Mouse (Mus musculus) forebrain, embryonic 11.5 days (tissue): ENCODE measurements around the gene Acot12. TPM values are rescaled to one million over a fixed set of nuclear protein-coding genes. Genes with fewer than 3 reads are reported as not detected.

Experiments
- ATAC-seq: fragments of 200-750 bp; cut with Nextera tagmentation; replicated peaks from 2 replicates; pipeline ENCODE4 v1.8.0; 2017; ENCODE audit warnings: moderate TSS enrichment; ENCODE audit not compliant: low FRiP score
- DNase-seq: peaks from one replicate; pipeline ENCODE4 v3.0.0-alpha.2; 2017; ENCODE audit warnings: low spot score
- H3K27ac ChIP-seq: fragments of 300-500 bp; sonication (generic); 2 replicates; pipeline ENCODE4 v1.5.1; 2014; ENCODE audit warnings: low read depth, low read length
- H3K27me3 ChIP-seq: fragments of 300-500 bp; sonication (generic); 2 replicates; pipeline ENCODE4 v1.6.1; 2014; ENCODE audit warnings: mild to moderate bottlenecking, low read length, mixed read lengths; ENCODE audit not compliant: control insufficient read depth, insufficient read depth
- H3K36me3 ChIP-seq: fragments of 300-500 bp; sonication (generic); 2 replicates; pipeline ENCODE4 v1.6.1; 2014; ENCODE audit warnings: mild to moderate bottlenecking, low read length, moderate library complexity, mixed read lengths; ENCODE audit not compliant: control insufficient read depth, insufficient read depth
- H3K4me1 ChIP-seq: fragments of 300-500 bp; sonication (generic); replicated peaks from 2 replicates; pipeline ENCODE4 v1.6.1; 2014; ENCODE audit warnings: low read length, mixed read lengths; ENCODE audit not compliant: control insufficient read depth, insufficient read depth
- H3K4me2 ChIP-seq: fragments of 300-500 bp; sonication (generic); 2 replicates; pipeline ENCODE4 v1.6.1; 2014; ENCODE audit warnings: low read depth, mild to moderate bottlenecking, low read length, moderate library complexity, mixed read lengths; ENCODE audit not compliant: severe bottlenecking
- H3K4me3 ChIP-seq: fragments of 300-500 bp; sonication (generic); 2 replicates; pipeline ENCODE4 v1.5.1; 2014; ENCODE audit warnings: low read depth, low read length
- H3K9ac ChIP-seq: fragments of 300-500 bp; sonication (generic); 2 replicates; pipeline ENCODE4 v1.6.1; 2014; ENCODE audit warnings: low read length
- H3K9me3 ChIP-seq: fragments of 300-500 bp; sonication (generic); 2 replicates; pipeline ENCODE4 v1.6.1; 2016; ENCODE audit warnings: low read length, mixed read lengths; ENCODE audit not compliant: control insufficient read depth
- WGBS: fragments of 180-500 bp; shearing (Covaris S2); extraction: QIAGEN DNeasy Blood & Tissue Kit; methylation state at CpG from one replicate; pipeline ENCODE4 v1.1.7; 2014; 5-methylcytosine and 5-hydroxymethylcytosine counted together
- microRNA-seq: library from miRNA; unstranded; fragments of <30 nt; microRNA quantifications from one replicate; pipeline ENCODE4, GENCODE M21; 2016; ENCODE audit not compliant: insufficient number of aligned reads
- polyA plus RNA-seq: library from polyadenylated mRNA; unstranded; fragments of >200 nt; fragmentation: Nextera tagmentation; extraction: Ambion mirVana; gene quantifications from 2 replicates; pipeline ENCODE4 v1.2.1, GENCODE M21; 2014

Acot12 gene
- polyA plus RNA-seq, 1 experiment from 2014 or later = not detected

DNA sequence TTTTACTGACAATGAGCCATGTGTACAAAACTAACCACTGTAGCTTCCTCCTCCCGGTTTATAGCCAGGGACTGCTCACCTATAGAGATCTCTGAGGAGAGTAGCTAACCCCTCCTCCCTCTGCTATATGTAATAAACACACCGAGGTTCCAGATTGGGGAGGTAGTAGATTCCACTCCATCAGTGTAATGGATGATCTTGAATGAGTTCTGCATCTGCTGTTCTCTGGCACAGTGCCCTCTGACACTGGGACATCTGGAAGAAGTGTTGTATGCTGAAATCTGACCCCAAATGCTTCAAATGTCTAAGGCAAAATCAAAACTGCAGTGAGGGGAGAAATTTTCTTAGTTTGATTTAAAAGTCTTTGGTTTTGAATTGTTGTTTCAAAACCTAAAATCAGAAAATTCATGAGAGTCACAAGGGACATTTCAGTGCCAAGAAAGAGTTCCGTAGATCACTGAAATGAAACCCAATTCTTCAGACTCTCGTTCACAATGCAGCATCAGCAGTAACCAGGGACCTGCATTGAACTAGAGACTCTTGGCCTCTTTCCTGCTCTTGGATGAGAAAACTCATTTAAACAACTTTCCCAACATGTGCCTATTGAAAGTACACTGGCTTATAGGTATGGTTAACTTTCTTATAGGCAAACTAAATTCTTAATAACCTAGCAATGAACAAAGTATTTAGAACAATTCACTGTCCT, 83.7 kb downstream of the Acot12 start:
- H3K9ac ChIP-seq = no peak overlapping the region
- H3K4me2 ChIP-seq = no peak overlapping the region
- H3K9me3 ChIP-seq = no peaks in the 10 kb centered on the region
- H3K27me3 ChIP-seq = no peaks in the 10 kb centered on the region
- DNase-seq (no peak), ATAC-seq (no peak)
- H3K4me1 ChIP-seq = no peaks in the 10 kb centered on the region
- no peak overlapping the region for H3K4me3 ChIP-seq
- H3K36me3 ChIP-seq = no peaks in the 10 kb centered on the region
- no peak overlapping the region for H3K27ac ChIP-seq
- WGBS = 81% methylated on average over 4 of the region's 4 CpGs

- Histone ChIP-seq H3K4me1 (no peaks in the 10 kb centered on the region), H3K9me3 (no peaks in the 10 kb centered on the region), H3K4me2 (no peak overlapping the region), H3K9ac (no peak overlapping the region), H3K4me3 (no peak overlapping the region), H3K36me3 (no peaks in the 10 kb centered on the region), H3K27ac (no peak overlapping the region), H3K27me3 (no peaks in the 10 kb centered on the region)
- no peak for ATAC-seq
- DNase-seq = no peak
- WGBS = 94% methylated on average over 2 of the region's 2 CpGs
These were observed 84.8 kb downstream of the Acot12 start for GRCm38 (mm10) chr13:91826066-91826465.

GRCm38 (mm10) chr13:91827876-91828275, 86.6 kb downstream of the Acot12 start:
- Histone ChIP-seq H3K27me3 (no peaks in the 10 kb centered on the region), H3K4me2 (no peak overlapping the region), H3K36me3 (no peaks in the 10 kb centered on the region), H3K4me3 (no peak overlapping the region), H3K9ac (no peak overlapping the region), H3K9me3 (no peaks in the 10 kb centered on the region), H3K27ac (no peak overlapping the region), H3K4me1 (no peaks in the 10 kb centered on the region)
- DNase-seq (no peak), ATAC-seq (no peak)

Small RNAs within 50 kb of the gene (microRNA-seq; reads per million reads assigned to microRNA genes)
- not detected for gene Gm27656

Other genes starting within 250 kb of the Acot12 start
- gene Zcchc9, start 66.2 kb downstream of the Acot12 start, polyA plus RNA-seq = 31.0 and 33.8 TPM in 2 replicates
- gene Ckmt2, start 135.4 kb downstream of the Acot12 start, polyA plus RNA-seq = not detected in 2 replicates